Mouse (Mus musculus) heart, adult 2 months (tissue): ENCODE data around the gene 4930407I10Rik.

Source experiments
- CTCF ChIP-seq: fragments of 200-600 bp; IDR thresholded peaks from 2 replicates; pipeline ENCODE4 v1.8.1; 2022; ENCODE audit warnings: antibody characterized with exemption, mild to moderate bottlenecking, moderate library complexity
- POLR2A ChIP-seq: fragments of 200-500 bp; IDR thresholded peaks from 2 replicates; pipeline ENCODE4 v1.6.1; 2011; ENCODE audit warnings: mild to moderate bottlenecking, low read depth, low read length, control low read depth; ENCODE audit not compliant: insufficient read depth

DNA sequence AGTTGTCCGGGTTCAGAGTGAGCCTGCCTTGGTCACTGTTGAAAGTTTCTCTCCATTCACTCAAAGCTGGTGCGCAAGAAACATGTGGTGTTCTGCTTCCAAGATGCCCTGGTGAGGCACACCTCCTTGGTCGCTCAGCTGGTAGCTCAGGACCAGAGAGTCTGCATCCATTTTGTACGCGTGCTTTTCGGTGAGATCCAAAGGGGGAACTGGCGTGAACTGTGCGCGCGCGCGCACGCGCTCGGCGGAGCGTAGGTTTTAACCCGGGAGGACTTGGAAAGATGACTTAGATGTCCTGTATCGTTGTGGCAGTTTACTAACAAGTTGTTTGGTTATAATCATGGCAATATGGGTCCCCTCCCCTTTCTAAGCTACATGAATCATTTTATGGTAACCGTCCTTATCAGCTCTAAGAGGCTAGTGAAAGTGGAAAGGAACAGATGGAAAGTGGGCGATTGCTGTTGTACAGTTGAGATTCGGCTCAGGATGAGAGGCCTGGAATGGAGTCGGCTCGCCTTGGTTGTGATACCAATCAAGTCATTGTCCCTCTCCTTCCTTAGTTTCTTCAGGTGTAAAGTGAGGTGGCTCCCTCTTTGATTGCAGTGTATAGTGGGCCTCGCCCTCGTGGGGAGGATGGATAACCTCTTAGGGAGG lies 13.0 kb downstream of the 4930407I10Rik start:
- TF ChIP-seq POLR2A (no peak), CTCF (no peak)
